Mouse (Mus musculus) MEL (cell line): ENCODE measurements around the gene Tex261. TPM values are rescaled to one million over a fixed set of nuclear protein-coding genes. Genes with fewer than 3 reads are reported as not detected.

Experiments
- DNase-seq: peaks from one replicate; pipeline ENCODE4 v3.0.0; 2011; ENCODE audit warnings: low read depth, low spot score
- H3K27ac ChIP-seq: 2 replicates; pipeline ENCODE4 v1.5.1; 2012; ENCODE audit warnings: low read depth, mild to moderate bottlenecking, control low read depth, low read length, moderate library complexity; ENCODE audit not compliant: control insufficient read depth
- H3K27me3 ChIP-seq, 2 experiments: fragments of 150-350 bp in 1 of 2; sonication (generic) in 1 of 2; 2 replicates each; pipeline ENCODE4 v1.6.1; 2012; ENCODE audit warnings: low read length in 2 of 2, mild to moderate bottlenecking in 2 of 2, improper control_type of control experiment in 1 of 2, moderate library complexity in 1 of 2; ENCODE audit not compliant: insufficient read depth in 2 of 2, control insufficient read depth in 1 of 2
- H3K36me3 ChIP-seq, 2 experiments: 2 replicates each; pipeline ENCODE4 v1.6.1; 2012 to 2014; ENCODE audit warnings: low read length in 2 of 2, improper control_type of control experiment in 1 of 2, inconsistent platforms in 1 of 2, mild to moderate bottlenecking in 1 of 2; ENCODE audit not compliant: insufficient read depth in 2 of 2, control insufficient read depth in 1 of 2
- H3K4me1 ChIP-seq, 2 experiments: fragments of 150-350 bp in 1 of 2; sonication (generic) in 1 of 2; 2 replicates each; pipeline ENCODE4 v1.6.1; 2012; ENCODE audit warnings: low read length in 2 of 2, improper control_type of control experiment in 1 of 2, mild to moderate bottlenecking in 1 of 2; ENCODE audit not compliant: insufficient read depth in 2 of 2, control insufficient read depth in 1 of 2
- H3K4me3 ChIP-seq, 2 experiments: fragments of 150-350 bp in 1 of 2; sonication (generic) in 1 of 2; 2 replicates each; pipeline ENCODE4 v1.5.1; 2012; ENCODE audit warnings: low read depth in 2 of 2, low read length in 2 of 2, mild to moderate bottlenecking in 2 of 2, moderate library complexity in 2 of 2, control low read depth in 1 of 2, improper control_type of control experiment in 1 of 2; ENCODE audit not compliant: control insufficient read depth in 1 of 2, insufficient read depth in 1 of 2
- H3K79me2 ChIP-seq: 2 replicates; pipeline ENCODE4 v1.6.1; 2012; ENCODE audit warnings: mild to moderate bottlenecking, low read length, moderate library complexity; ENCODE audit not compliant: control insufficient read depth, poor library complexity, insufficient read depth
- H3K9ac ChIP-seq: 2 replicates; pipeline ENCODE4 v1.6.1; 2012; ENCODE audit warnings: low read depth, mild to moderate bottlenecking, control low read depth, low read length, moderate library complexity; ENCODE audit not compliant: control insufficient read depth, poor library complexity, severe bottlenecking
- H3K9me3 ChIP-seq: fragments of 150-350 bp; sonication (generic); replicated peaks from 2 replicates; pipeline ENCODE4 v1.6.1; 2012; ENCODE audit warnings: mild to moderate bottlenecking, low read length, improper control_type of control experiment, moderate library complexity; ENCODE audit not compliant: insufficient read depth
- BHLHE40 ChIP-seq: IDR thresholded peaks from 2 replicates; pipeline ENCODE4 v1.6.1; 2012; ENCODE audit warnings: low read depth, mild to moderate bottlenecking, inconsistent platforms, low read length, improper control_type of control experiment, borderline replicate concordance
- CHD1 ChIP-seq: IDR thresholded peaks from 2 replicates; pipeline ENCODE4 v1.6.1; 2012; ENCODE audit warnings: low read depth, mild to moderate bottlenecking, inconsistent platforms, low read length, improper control_type of control experiment
- CTCF ChIP-seq, 3 experiments: IDR thresholded peaks in 2 of 3; conservative IDR thresholded peaks in 1 of 3; 2 replicates each; pipeline ENCODE4 v1.5.1; 2011 to 2012; ENCODE audit warnings: low read length in 3 of 3, low read depth in 2 of 3, mild to moderate bottlenecking in 2 of 3, improper control_type of control experiment in 1 of 3, inconsistent platforms in 1 of 3, mixed read lengths in 1 of 3, moderate library complexity in 1 of 3; ENCODE audit not compliant: control insufficient read depth in 1 of 3, insufficient read depth in 1 of 3, poor library complexity in 1 of 3, severe bottlenecking in 1 of 3
- E2F4 ChIP-seq: IDR thresholded peaks from 2 replicates; pipeline ENCODE4 v1.6.1; 2011; ENCODE audit warnings: low read depth, low read length, improper control_type of control experiment, borderline replicate concordance
- EP300 ChIP-seq, 2 experiments: IDR thresholded peaks; 2 replicates each; pipeline ENCODE4 v1.6.1; 2011; ENCODE audit warnings: improper control_type of control experiment in 2 of 2, low read length in 2 of 2, low read depth in 1 of 2, mild to moderate bottlenecking in 1 of 2
- ETS1 ChIP-seq: IDR thresholded peaks from 2 replicates; pipeline ENCODE4 v1.6.1; 2012; ENCODE audit warnings: low read depth, mild to moderate bottlenecking, inconsistent platforms, low read length, improper control_type of control experiment, moderate library complexity
- GABPA ChIP-seq: IDR thresholded peaks from 2 replicates; pipeline ENCODE4 v1.6.1; 2012; ENCODE audit warnings: low read depth, mild to moderate bottlenecking, inconsistent platforms, low read length, improper control_type of control experiment, moderate library complexity
- GATA1 ChIP-seq: IDR thresholded peaks from 2 replicates; pipeline ENCODE4 v1.6.1; 2011; ENCODE audit warnings: low read depth, low read length, improper control_type of control experiment
- HCFC1 ChIP-seq: IDR thresholded peaks from 2 replicates; pipeline ENCODE4 v1.6.1; 2012; ENCODE audit warnings: low read depth, mild to moderate bottlenecking, inconsistent platforms, low read length, improper control_type of control experiment, moderate library complexity
- JUND ChIP-seq: IDR thresholded peaks from 2 replicates; pipeline ENCODE4 v1.6.1; 2011; ENCODE audit warnings: low read depth, mild to moderate bottlenecking, improper control_type of control experiment, low read length
- KAT2A ChIP-seq: conservative IDR thresholded peaks from 2 replicates; pipeline ENCODE4 v1.6.1; 2012; ENCODE audit warnings: low read depth, low read length, improper control_type of control experiment, inconsistent platforms
- MAFK ChIP-seq: IDR thresholded peaks from 2 replicates; pipeline ENCODE4 v1.6.1; 2011; ENCODE audit warnings: low read depth, mild to moderate bottlenecking, low read length, improper control_type of control experiment, borderline replicate concordance
- MAX ChIP-seq: IDR thresholded peaks from 2 replicates; pipeline ENCODE4 v1.6.1; 2011; ENCODE audit warnings: low read length, improper control_type of control experiment
- MEF2A ChIP-seq: IDR thresholded peaks from 2 replicates; pipeline ENCODE4 v1.6.1; 2014; ENCODE audit warnings: low read depth, mild to moderate bottlenecking, inconsistent platforms, low read length, improper control_type of control experiment; ENCODE audit not compliant: poor library complexity, insufficient replicate concordance, severe bottlenecking; ENCODE audit errors: extremely low read depth
- MXI1 ChIP-seq: IDR thresholded peaks from 2 replicates; pipeline ENCODE4 v1.6.1; 2011; ENCODE audit warnings: mild to moderate bottlenecking, low read depth, low read length, improper control_type of control experiment
- MYB ChIP-seq: IDR thresholded peaks from 2 replicates; pipeline ENCODE4 v1.6.1; 2011; ENCODE audit warnings: mild to moderate bottlenecking, low read depth, low read length, improper control_type of control experiment
- MYC ChIP-seq: IDR thresholded peaks from 2 replicates; pipeline ENCODE4 v1.6.1; 2011; ENCODE audit warnings: low read depth, mild to moderate bottlenecking, low read length, improper control_type of control experiment, moderate library complexity
- NRF1 ChIP-seq: IDR thresholded peaks from 2 replicates; pipeline ENCODE4 v1.6.1; 2014; ENCODE audit warnings: low read depth, mild to moderate bottlenecking, inconsistent platforms, low read length, improper control_type of control experiment, moderate library complexity; ENCODE audit not compliant: poor library complexity, insufficient read depth, severe bottlenecking
- POLR2A ChIP-seq, 2 experiments: IDR thresholded peaks; 2 replicates each; pipeline ENCODE4 v1.6.1; 2011 to 2012; ENCODE audit warnings: low read length in 2 of 2, mild to moderate bottlenecking in 2 of 2, control low read depth in 1 of 2, improper control_type of control experiment in 1 of 2, low read depth in 1 of 2, moderate library complexity in 1 of 2; ENCODE audit not compliant: control insufficient read depth in 1 of 2, insufficient read depth in 1 of 2, poor library complexity in 1 of 2
- POLR2AphosphoS5 ChIP-seq: IDR thresholded peaks from 2 replicates; pipeline ENCODE4 v1.6.1; 2012; ENCODE audit warnings: low read depth, borderline replicate concordance, mild to moderate bottlenecking, inconsistent platforms, low read length, moderate library complexity, mixed read lengths
- RAD21 ChIP-seq: IDR thresholded peaks from 2 replicates; pipeline ENCODE4 v1.6.1; 2011; ENCODE audit warnings: mild to moderate bottlenecking, low read depth, low read length, improper control_type of control experiment
- SIN3A ChIP-seq: IDR thresholded peaks from 2 replicates; pipeline ENCODE4 v1.6.1; 2012; ENCODE audit warnings: low read length, improper control_type of control experiment, inconsistent platforms
- SMC3 ChIP-seq: IDR thresholded peaks from 2 replicates; pipeline ENCODE4 v1.6.1; 2011; ENCODE audit warnings: low read depth, low read length, improper control_type of control experiment
- TBP ChIP-seq: IDR thresholded peaks from 2 replicates; pipeline ENCODE4 v1.8.0; 2011; ENCODE audit warnings: low read depth, low read length, improper control_type of control experiment
- USF1 ChIP-seq: IDR thresholded peaks from 2 replicates; pipeline ENCODE4 v1.6.1; 2014; ENCODE audit warnings: low read depth, mild to moderate bottlenecking, inconsistent platforms, low read length, improper control_type of control experiment, moderate library complexity
- USF2 ChIP-seq, 2 experiments: IDR thresholded peaks; 2 replicates each; pipeline ENCODE4 v1.6.1; 2011 to 2012; ENCODE audit warnings: improper control_type of control experiment in 2 of 2, low read length in 2 of 2, borderline replicate concordance in 1 of 2, inconsistent platforms in 1 of 2, low read depth in 1 of 2, mild to moderate bottlenecking in 1 of 2; ENCODE audit not compliant: insufficient read depth in 1 of 2
- ZC3H11A ChIP-seq: IDR thresholded peaks from 2 replicates; pipeline ENCODE4 v1.6.1; 2012; ENCODE audit warnings: low read depth, mild to moderate bottlenecking, inconsistent platforms, low read length, improper control_type of control experiment
- ZKSCAN1 ChIP-seq: IDR thresholded peaks from 2 replicates; pipeline ENCODE4 v1.6.1; 2012; ENCODE audit warnings: low read depth, mild to moderate bottlenecking, inconsistent platforms, low read length, improper control_type of control experiment, moderate library complexity
- polyA plus RNA-seq, 2 experiments: library from polyadenylated mRNA; stranded (reverse) in 1 of 2; unstranded in 1 of 2; fragments of >175 nt in 1 of 2; fragments of >200 nt in 1 of 2; gene quantifications; 2 replicates each; pipeline versions ENCODE4 v1.2.1 to v1.2.4; 2012; ENCODE audit warnings: low replicate concordance in 2 of 2, low read depth in 1 of 2; ENCODE audit not compliant: insufficient read length in 2 of 2, insufficient read depth in 1 of 2, missing spikeins in 1 of 2
- total RNA-seq: library from RNA; depleted of rRNA; stranded (reverse); fragments of 300-350 nt; gene quantifications from 2 replicates; pipeline ENCODE4 v1.2.3, GENCODE M21; 2012

Tex261 gene
- total and polyA plus RNA-seq, 3 experiments, result 56.2 to 104 TPM; not detected in 1

DNA sequence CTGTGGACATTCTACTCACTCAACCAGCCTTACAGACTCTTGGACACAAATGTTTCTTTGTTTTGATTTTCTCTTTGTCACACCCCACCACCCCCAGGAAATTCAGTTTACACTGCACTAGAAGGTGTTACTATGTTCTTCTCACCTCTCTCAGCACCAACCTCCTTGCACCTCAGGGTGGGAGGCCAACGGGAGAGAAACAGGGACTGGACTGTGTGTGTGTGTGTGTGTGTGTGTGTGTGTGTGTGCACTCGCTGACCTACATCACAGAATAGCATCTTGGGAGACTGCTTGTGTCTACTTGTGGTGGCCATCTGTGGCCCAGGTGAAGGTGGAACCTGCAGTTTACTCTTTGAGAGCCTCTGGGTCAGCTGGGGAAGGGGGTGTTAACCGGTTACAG is 10.8 kb upstream of the Tex261 start:
- Histone ChIP-seq H3K4me3 (no peak overlapping the region), H3K27me3 (peaks cover 0 to 5% of the 10 kb centered on the region in 2 experiments; a peak in 2 of 4 replicates), H3K27ac (no peak overlapping the region), H3K79me2 (no peaks in the 10 kb centered on the region), H3K9me3 (no peaks in the 10 kb centered on the region), H3K36me3 (peaks cover 0 to 12% of the 10 kb centered on the region in 2 experiments; a peak in 2 of 4 replicates), H3K9ac (no peak overlapping the region), H3K4me1 (peaks cover 1 to 12% of the 10 kb centered on the region in 2 experiments; a peak in 3 of 4 replicates)
- DNase-seq, result no peak
- TF ChIP-seq POLR2A (IDR thresholded peaks at IDR 0.05; ENCODE audit: control insufficient read depth in 1 of 2, insufficient read depth in 1 of 2, low read depth in 1 of 2, low read length in 2 of 2, poor library complexity in 1 of 2) (no peak), NRF1 (no peak), SIN3A (no peak), USF1 (no peak), MAX (no peak), MYB (no peak), MAFK (no peak), POLR2AphosphoS5 (no peak), TBP (no peak), USF2 (IDR thresholded peaks at IDR 0.05; ENCODE audit: borderline replicate concordance in 1 of 2, insufficient read depth in 1 of 2, low read depth in 1 of 2, low read length in 2 of 2) (no peak), EP300 (IDR thresholded peaks at IDR 0.05; ENCODE audit: low read depth in 1 of 2, low read length in 2 of 2) (no peak)

GRCm38 (mm10) chr6:83779026-83779425 is 3.4 kb upstream of the Tex261 start:
- Histone ChIP-seq H3K36me3 (peaks cover 0 to 2% of the 10 kb centered on the region in 2 experiments; a peak in 2 of 4 replicates), H3K9ac (no peak overlapping the region), H3K79me2 (peaks cover 15% of the 10 kb centered on the region), H3K4me1 (peaks cover 2 to 6% of the 10 kb centered on the region in 2 experiments; a peak in 2 of 4 replicates), H3K4me3 (peak overlapping the region in 1 of 2 experiments; percentile 34; a peak in 1 of 4 replicates), H3K27ac (no peak overlapping the region), H3K27me3 (no peaks in the 10 kb centered on the region), H3K9me3 (no peaks in the 10 kb centered on the region)
- peak; percentile 78 for DNase-seq
- TF ChIP-seq ZC3H11A (peak; percentile 38), ETS1 (no peak), MAX (peak; percentile 49; the same call in 1 of the 2 replicates), E2F4 (no peak), MXI1 (peak; percentile 39; the same call in 1 of the 2 replicates), EP300 (IDR thresholded peaks at IDR 0.05; ENCODE audit: low read depth in 1 of 2, low read length in 2 of 2) (no peak), HCFC1 (no peak), CTCF (IDR thresholded peaks at IDR 0.05 in 2 of 3, conservative IDR thresholded peaks at IDR 0.05 in 1 of 3; ENCODE audit: control insufficient read depth in 1 of 3, insufficient read depth in 1 of 3, low read depth in 2 of 3, low read length in 3 of 3, poor library complexity in 1 of 3, severe bottlenecking in 1 of 3) (peak; percentile 83 to 88 (median 84)), CHD1 (no peak), KAT2A (no peak), JUND (peak; percentile 81; the same call in 1 of the 2 replicates), GABPA (no peak), BHLHE40 (no peak), POLR2A (IDR thresholded peaks at IDR 0.05; ENCODE audit: control insufficient read depth in 1 of 2, insufficient read depth in 1 of 2, low read depth in 1 of 2, low read length in 2 of 2, poor library complexity in 1 of 2) (no peak), USF1 (no peak), MYC (peak; percentile 48; the same call in 1 of the 2 replicates), GATA1 (peak; percentile 5; the same call in 1 of the 2 replicates), RAD21 (peak; percentile 62), SIN3A (peak; percentile 46; the same call in 1 of the 2 replicates), MEF2A (no peak), ZKSCAN1 (no peak), MAFK (no peak), SMC3 (peak; percentile 61)
